Mouse (Mus musculus): ENCODE measurements around the gene Slc17a5. TPM values are rescaled to one million over a fixed set of nuclear protein-coding genes. Genes with fewer than 3 reads are reported as not detected.
"Not testable (repeated sequence)": the region's sequence is repeated elsewhere in the genome, so short reads cannot be mapped to it uniquely, and the experiment has no call there.

Gene Slc17a5
- polyA plus RNA-seq, 1 experiment from 2014 or later, result 91.1 TPM

GRCm38 (mm10) chr9:78527301-78527761 lies 60.5 kb downstream of the Slc17a5 start:
- H3K27me3 ChIP-seq (replicated peaks; ENCODE audit: control insufficient read depth, insufficient read depth, low read length), result no peaks in the 10 kb centered on the region
- peak overlapping the region; percentile 55 for H3K4me3 ChIP-seq (ENCODE audit: low read length)
- peaks cover 11% of the 10 kb centered on the region for H3K4me1 ChIP-seq (ENCODE audit: control insufficient read depth, insufficient read depth, low read length)
- no peaks in the 10 kb centered on the region for H3K36me3 ChIP-seq (ENCODE audit: control insufficient read depth, insufficient read depth, low read length)
- H3K4me2 ChIP-seq (ENCODE audit: low read depth, low read length), result peak overlapping the region; percentile 68
- peak; percentile 82 for ATAC-seq
- peak overlapping the region; percentile 89 for H3K27ac ChIP-seq (ENCODE audit: low read length)
- H3K9me3 ChIP-seq (ENCODE audit: control insufficient read depth, low read length), result no peaks in the 10 kb centered on the region
- WGBS, result under 1% methylated on average over 24 of the region's 24 CpGs
- H3K9ac ChIP-seq (ENCODE audit: low read depth, low read length), result peak overlapping the region; percentile 64

- no peak for ATAC-seq
- WGBS, result 86% methylated on average over 2 of the region's 2 CpGs
- H3K27ac ChIP-seq (ENCODE audit: low read length), result 0 out of 2 replicates have a peak overlapping the region, but pooled peaks have one; percentile 89
- H3K4me1 ChIP-seq (ENCODE audit: control insufficient read depth, insufficient read depth, low read length), result peaks cover 8% of the 10 kb centered on the region; the same call in 1 of the 2 replicates
- no peak overlapping the region for H3K4me2 ChIP-seq (ENCODE audit: low read depth, low read length)
- no peak overlapping the region for H3K4me3 ChIP-seq (ENCODE audit: low read length)
- no peaks in the 10 kb centered on the region for H3K36me3 ChIP-seq (ENCODE audit: control insufficient read depth, insufficient read depth, low read length)
- H3K9me3 ChIP-seq (ENCODE audit: control insufficient read depth, low read length), result no peaks in the 10 kb centered on the region
- H3K9ac ChIP-seq (ENCODE audit: low read depth, low read length), result no peak overlapping the region
- H3K27me3 ChIP-seq (replicated peaks; ENCODE audit: control insufficient read depth, insufficient read depth, low read length), result no peaks in the 10 kb centered on the region
These were observed 61.6 kb downstream of the Slc17a5 start for GRCm38 (mm10) chr9:78526206-78526605.

- H3K4me3 ChIP-seq (ENCODE audit: low read length), result no peak overlapping the region
- no peak overlapping the region for H3K27ac ChIP-seq (ENCODE audit: low read length)
- no peaks in the 10 kb centered on the region for H3K9me3 ChIP-seq (ENCODE audit: control insufficient read depth, low read length)
- no peaks in the 10 kb centered on the region for H3K36me3 ChIP-seq (ENCODE audit: control insufficient read depth, insufficient read depth, low read length)
- no peak overlapping the region for H3K4me2 ChIP-seq (ENCODE audit: low read depth, low read length)
- H3K9ac ChIP-seq (ENCODE audit: low read depth, low read length), result no peak overlapping the region
- ATAC-seq, result no peak
- WGBS, result 92% methylated on average over 17 of the region's 17 CpGs
- H3K27me3 ChIP-seq (replicated peaks; ENCODE audit: control insufficient read depth, insufficient read depth, low read length), result no peaks in the 10 kb centered on the region
- H3K4me1 ChIP-seq (ENCODE audit: control insufficient read depth, insufficient read depth, low read length), result peaks cover 9% of the 10 kb centered on the region
These were observed 62.2 kb downstream of the Slc17a5 start for GRCm38 (mm10) chr9:78525451-78526135.

GRCm38 (mm10) chr9:78521689-78522088 lies 66.2 kb downstream of the Slc17a5 start:
- Histone ChIP-seq H3K4me3 (ENCODE audit: low read length) (peak overlapping the region; percentile 47), H3K9ac (ENCODE audit: low read depth, low read length) (peak overlapping the region; percentile 71), H3K36me3 (ENCODE audit: control insufficient read depth, insufficient read depth, low read length) (no peaks in the 10 kb centered on the region), H3K9me3 (ENCODE audit: control insufficient read depth, low read length) (no peaks in the 10 kb centered on the region), H3K4me2 (ENCODE audit: low read depth, low read length) (peak overlapping the region; percentile 99), H3K27me3 (replicated peaks; ENCODE audit: control insufficient read depth, insufficient read depth, low read length) (no peaks in the 10 kb centered on the region), H3K4me1 (ENCODE audit: control insufficient read depth, insufficient read depth, low read length) (peaks cover 13% of the 10 kb centered on the region), H3K27ac (ENCODE audit: low read length) (peak overlapping the region; percentile 53)
- ATAC-seq, result peak; percentile 24
- 27% methylated on average over 14 of the region's 14 CpGs for WGBS

GRCm38 (mm10) chr9:78520780-78521601 lies 66.8 kb downstream of the Slc17a5 start:
- Histone ChIP-seq H3K4me1 (ENCODE audit: control insufficient read depth, insufficient read depth, low read length) (peaks cover 13% of the 10 kb centered on the region), H3K27me3 (replicated peaks; ENCODE audit: control insufficient read depth, insufficient read depth, low read length) (no peaks in the 10 kb centered on the region), H3K4me2 (ENCODE audit: low read depth, low read length) (peak overlapping the region; percentile 99), H3K9me3 (ENCODE audit: control insufficient read depth, low read length) (no peaks in the 10 kb centered on the region), H3K27ac (ENCODE audit: low read length) (peak overlapping the region; percentile 53), H3K4me3 (ENCODE audit: low read length) (peak overlapping the region; percentile 47), H3K9ac (ENCODE audit: low read depth, low read length) (peak overlapping the region; percentile 71), H3K36me3 (ENCODE audit: control insufficient read depth, insufficient read depth, low read length) (no peaks in the 10 kb centered on the region)
- WGBS, result 1% methylated on average over 40 of the region's 40 CpGs
- peak; percentile 65 for ATAC-seq

- H3K4me3 ChIP-seq (ENCODE audit: low read length), result peak overlapping the region; percentile 47
- H3K9ac ChIP-seq (ENCODE audit: low read depth, low read length), result peak overlapping the region; percentile 71
- H3K4me1 ChIP-seq (ENCODE audit: control insufficient read depth, insufficient read depth, low read length), result peaks cover 11% of the 10 kb centered on the region
- H3K27ac ChIP-seq (ENCODE audit: low read length), result peak overlapping the region; percentile 77
- H3K36me3 ChIP-seq (ENCODE audit: control insufficient read depth, insufficient read depth, low read length), result no peaks in the 10 kb centered on the region
- no peaks in the 10 kb centered on the region for H3K27me3 ChIP-seq (replicated peaks; ENCODE audit: control insufficient read depth, insufficient read depth, low read length)
- peak; percentile 86 for ATAC-seq
- peak overlapping the region; percentile 99 for H3K4me2 ChIP-seq (ENCODE audit: low read depth, low read length)
- H3K9me3 ChIP-seq (ENCODE audit: control insufficient read depth, low read length), result no peaks in the 10 kb centered on the region
- 3% methylated on average over 15 of the region's 15 CpGs for WGBS
These were observed 67.6 kb downstream of the Slc17a5 start for GRCm38 (mm10) chr9:78520127-78520779.

GRCm38 (mm10) chr9:78517237-78517636 lies 70.6 kb downstream of the Slc17a5 start:
- H3K9ac ChIP-seq (ENCODE audit: low read depth, low read length); H3K4me2 ChIP-seq (ENCODE audit: low read depth, low read length); H3K27me3 ChIP-seq (replicated peaks; ENCODE audit: control insufficient read depth, insufficient read depth, low read length); H3K27ac ChIP-seq (ENCODE audit: low read length); H3K4me3 ChIP-seq (ENCODE audit: low read length); ATAC-seq; H3K36me3 ChIP-seq (ENCODE audit: control insufficient read depth, insufficient read depth, low read length); H3K9me3 ChIP-seq (ENCODE audit: control insufficient read depth, low read length): not testable (repeated sequence)
- H3K4me1 ChIP-seq (ENCODE audit: control insufficient read depth, insufficient read depth, low read length), result peaks cover 11% of the 10 kb centered on the region
- 74% methylated on average over 3 of the region's 3 CpGs for WGBS

- H3K4me2 ChIP-seq (ENCODE audit: low read depth, low read length), result no peak overlapping the region
- no peak overlapping the region for H3K4me3 ChIP-seq (ENCODE audit: low read length)
- H3K27me3 ChIP-seq (replicated peaks; ENCODE audit: control insufficient read depth, insufficient read depth, low read length), result no peaks in the 10 kb centered on the region
- WGBS, result 66% methylated on average over 3 of the region's 3 CpGs
- H3K27ac ChIP-seq (ENCODE audit: low read length), result no peak overlapping the region
- no peaks in the 10 kb centered on the region for H3K9me3 ChIP-seq (ENCODE audit: control insufficient read depth, low read length)
- H3K4me1 ChIP-seq (ENCODE audit: control insufficient read depth, insufficient read depth, low read length), result peaks cover 8% of the 10 kb centered on the region
- no peaks in the 10 kb centered on the region for H3K36me3 ChIP-seq (ENCODE audit: control insufficient read depth, insufficient read depth, low read length)
- H3K9ac ChIP-seq (ENCODE audit: low read depth, low read length), result no peak overlapping the region
- ATAC-seq, result no peak
These were observed 71.7 kb downstream of the Slc17a5 start for GRCm38 (mm10) chr9:78516125-78516524.

GRCm38 (mm10) chr9:78514681-78515080 lies 73.2 kb downstream of the Slc17a5 start:
- Histone ChIP-seq H3K4me3 (ENCODE audit: low read length) (no peak overlapping the region), H3K4me1 (ENCODE audit: control insufficient read depth, insufficient read depth, low read length) (no peaks in the 10 kb centered on the region), H3K9me3 (ENCODE audit: control insufficient read depth, low read length) (no peaks in the 10 kb centered on the region), H3K27me3 (replicated peaks; ENCODE audit: control insufficient read depth, insufficient read depth, low read length) (no peaks in the 10 kb centered on the region), H3K9ac (ENCODE audit: low read depth, low read length) (no peak overlapping the region), H3K4me2 (ENCODE audit: low read depth, low read length) (no peak overlapping the region), H3K27ac (ENCODE audit: low read length) (no peak overlapping the region), H3K36me3 (ENCODE audit: control insufficient read depth, insufficient read depth, low read length) (no peaks in the 10 kb centered on the region)
- WGBS, result 86% methylated on average over 4 of the region's 4 CpGs
- ATAC-seq, result no peak
